Mouse (Mus musculus): ENCODE measurements at regions not wholly inside any gene's neighbourhood (a gene's known extent, or its start where the extent isn't known, plus 50 kb on each side); places are given as distances from the start of the nearest gene placed in this dataset.

DNA sequence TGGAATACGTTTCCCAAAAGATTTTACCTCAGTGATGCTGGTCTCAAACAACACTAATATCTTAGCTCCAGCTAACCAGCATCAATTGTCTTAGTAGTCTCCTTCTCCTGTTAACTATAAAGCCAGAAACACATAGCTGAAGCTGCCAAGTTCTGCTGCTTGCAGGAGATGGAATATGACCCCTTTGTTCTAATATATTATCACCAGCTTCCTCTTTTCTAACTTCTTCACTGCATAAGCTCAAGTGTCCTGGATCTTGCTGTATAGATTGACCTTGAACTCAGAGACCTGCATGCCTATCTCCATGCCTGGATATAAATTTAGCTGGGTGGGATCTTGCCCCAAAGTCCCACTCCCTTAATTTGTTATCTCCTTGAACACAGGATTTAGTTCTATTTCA is 94.8 kb downstream of the Rbm46 start:
- intact Hi-C loops (cut with DNase I; ENCODE audit: low total_unique reads): no loop called here
- DNase-seq: no peak

DNA sequence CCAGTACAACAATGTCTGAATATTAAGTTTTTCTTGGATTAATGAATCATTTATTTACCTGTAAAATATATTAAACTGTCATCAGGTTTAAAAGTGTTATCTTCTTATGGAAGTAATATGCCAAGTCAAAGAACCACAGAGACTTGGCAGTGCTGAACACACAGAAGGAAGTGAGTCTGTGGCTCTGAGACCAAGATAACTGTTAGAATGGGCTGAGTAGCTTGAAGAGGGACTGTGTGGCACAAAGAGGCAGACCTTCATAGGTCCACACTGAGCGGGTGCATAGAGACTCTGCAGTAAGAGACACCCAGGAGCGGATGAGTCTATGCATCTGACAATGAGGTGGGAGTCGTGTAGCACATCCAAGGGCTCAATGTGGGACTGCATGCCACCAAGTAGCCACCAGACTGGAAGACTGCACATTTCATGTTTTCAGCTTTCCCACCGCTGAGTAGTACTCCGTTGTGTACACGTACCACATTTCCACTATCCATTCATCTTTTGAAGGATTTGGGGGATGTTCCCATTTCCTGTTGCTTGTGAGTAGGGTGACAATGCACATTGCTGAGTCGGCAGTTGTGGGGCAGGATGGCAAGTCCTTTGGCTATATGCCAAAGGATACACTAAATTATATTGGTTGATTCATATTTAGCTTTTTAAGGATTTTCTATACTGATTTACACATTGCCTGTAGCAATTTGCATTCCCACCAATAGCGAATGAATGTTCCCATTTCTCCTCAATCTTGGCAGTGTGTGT is 105.6 kb downstream of the Rbm46 start:
- intact Hi-C loops (cut with DNase I; ENCODE audit: low total_unique reads): no loop called here

GRCm38 (mm10) chr3:82767484-82767883 is 108.8 kb downstream of the Rbm46 start:
- no peak for DNase-seq
- intact Hi-C loops (cut with DNase I; ENCODE audit: low total_unique reads): no loop called here

More for the DNA sequence above, 105.6 kb downstream of the Rbm46 start:
- no peak for DNase-seq

- intact Hi-C loops (cut with DNase I; ENCODE audit: low total_unique reads): no loop called here
- DNase-seq: no peak
Measured at GRCm38 (mm10) chr3:82759946-82760345, 116.3 kb downstream of the Rbm46 start.

DNA sequence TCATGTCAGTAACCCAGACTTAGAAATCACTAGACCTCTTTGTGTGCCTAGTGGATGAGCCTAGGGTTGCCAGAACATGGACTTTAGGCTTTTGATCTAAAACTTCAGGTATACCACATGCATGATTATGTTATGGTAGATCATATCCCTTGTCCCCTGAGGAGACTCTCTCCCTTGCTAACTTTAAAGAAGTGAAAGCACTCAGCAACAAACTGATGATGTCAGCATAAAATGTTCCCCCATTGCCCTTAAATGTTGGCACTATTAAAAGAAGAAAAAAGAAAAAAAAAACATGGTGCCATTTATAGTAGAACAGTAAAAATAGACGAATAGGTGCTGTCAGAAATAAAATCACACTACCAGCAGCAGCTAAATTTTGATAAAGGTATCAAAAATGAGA is 117.3 kb downstream of the Rbm46 start:
- DNase-seq: no peak
- intact Hi-C loops (cut with DNase I; ENCODE audit: low total_unique reads): no loop called here

- DNase-seq: peak; percentile 24
Measured at GRCm38 (mm10) chr3:82725546-82725945, 150.7 kb downstream of the Rbm46 start.

DNA sequence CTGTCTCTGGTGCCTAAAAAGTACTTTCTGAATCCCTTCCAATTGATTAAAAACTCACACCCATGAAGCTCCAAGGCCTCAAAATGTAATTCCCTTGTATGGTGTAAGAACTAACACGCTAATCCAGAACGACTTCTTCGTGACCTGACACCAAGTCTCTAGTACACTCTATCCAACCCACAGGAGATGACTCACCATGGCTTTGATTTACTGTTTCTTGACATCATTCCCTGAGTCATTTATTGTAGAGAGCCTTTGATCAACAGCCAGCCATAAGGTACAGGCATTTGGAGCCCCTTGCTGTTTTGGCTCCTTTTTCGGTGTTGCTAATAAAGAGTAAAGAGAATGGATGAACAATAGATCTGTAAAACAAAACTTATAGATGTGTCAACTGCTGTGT is 159.7 kb upstream of the Npy2r start:
- intact Hi-C loops (cut with DNase I; ENCODE audit: low total_unique reads): no loop called here

More at GRCm38 (mm10) chr3:82725546-82725945, 150.7 kb downstream of the Rbm46 start:
- intact Hi-C loops (cut with DNase I; ENCODE audit: low total_unique reads): no loop called here

GRCm38 (mm10) chr3:82692131-82692530 is 144.2 kb upstream of the Npy2r start:
- DNase-seq: no peak
- intact Hi-C loops (cut with DNase I; ENCODE audit: low total_unique reads): no loop called here

More for the DNA sequence above, 159.7 kb upstream of the Npy2r start:
- DNase-seq: no peak

GRCm38 (mm10) chr3:82656159-82656874 is 108.4 kb upstream of the Npy2r start:
- DNase-seq: no peak
- intact Hi-C loops (cut with DNase I; ENCODE audit: low total_unique reads): no loop called here

DNA sequence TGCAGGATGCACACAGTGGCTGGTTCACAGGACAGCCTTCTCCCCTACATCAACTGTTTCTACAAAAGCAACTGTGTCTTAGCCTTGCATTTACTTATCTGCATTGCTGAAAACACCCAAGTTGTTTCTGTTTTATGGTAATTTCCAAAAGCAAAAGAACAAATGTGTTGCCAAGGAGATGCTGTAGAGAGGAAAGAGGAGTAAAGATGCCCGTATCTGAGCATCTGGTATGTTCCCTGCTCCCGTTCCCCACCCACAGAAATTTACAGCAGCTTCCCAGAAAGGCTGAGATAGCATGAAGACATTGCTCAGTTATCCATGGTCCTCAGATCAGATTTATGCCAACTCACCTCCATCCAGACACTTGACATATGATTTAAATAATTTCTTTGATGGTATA is 104.5 kb upstream of the Npy2r start:
- DNase-seq: no peak
- intact Hi-C loops (cut with DNase I; ENCODE audit: low total_unique reads): no loop called here

DNA sequence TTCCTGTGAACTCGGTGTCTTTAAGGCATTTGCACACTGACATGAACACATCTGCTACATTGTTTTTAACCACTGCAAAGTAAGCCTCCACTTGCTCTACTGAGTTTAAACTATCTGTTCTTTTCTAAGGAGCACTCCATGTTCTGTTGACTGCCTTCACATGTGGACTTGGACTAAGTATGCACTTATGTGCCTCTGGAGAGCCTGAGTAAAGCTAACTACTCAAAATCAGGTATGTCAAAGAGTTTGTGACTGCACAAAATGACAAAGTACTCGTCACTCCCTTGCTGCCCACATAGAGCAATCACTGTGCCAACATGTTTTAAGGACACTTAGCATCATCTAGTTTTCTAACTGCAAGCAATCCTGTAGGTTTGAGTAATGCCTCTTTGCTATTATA is 92.2 kb upstream of the Npy2r start:
- intact Hi-C loops (cut with DNase I; ENCODE audit: low total_unique reads): no loop called here
- DNase-seq: no peak

GRCm38 (mm10) chr3:82636666-82637065 is 88.8 kb upstream of the Npy2r start:
- DNase-seq: no peak
- intact Hi-C loops (cut with DNase I; ENCODE audit: low total_unique reads): no loop called here

DNA sequence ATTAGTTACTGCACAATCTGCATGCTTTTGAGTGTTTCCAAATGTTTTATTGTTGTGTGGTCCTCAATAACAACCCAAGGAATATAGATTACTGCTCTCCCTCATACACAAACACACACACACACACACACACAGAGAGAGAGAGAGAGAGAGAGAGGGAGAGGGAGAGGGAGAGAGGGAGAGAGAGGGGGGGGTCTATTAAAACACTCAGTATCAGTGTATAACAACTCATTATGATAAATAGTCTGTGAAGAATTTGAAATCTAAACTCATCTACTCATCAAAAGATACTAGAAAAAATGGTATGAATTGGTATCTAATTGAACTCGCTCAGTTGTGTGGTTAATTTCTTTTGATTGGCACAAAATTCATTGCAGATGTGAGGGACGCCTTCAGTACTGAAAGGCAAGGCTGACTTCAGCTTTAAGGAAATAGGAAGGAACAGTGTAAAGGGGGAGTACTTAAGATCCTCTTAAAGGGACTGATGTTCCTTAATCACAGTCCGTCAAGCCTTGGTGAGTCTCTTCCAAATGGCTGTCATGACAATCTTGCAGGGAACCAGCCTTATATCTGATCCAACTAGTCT is 72.6 kb upstream of the Npy2r start:
- intact Hi-C loops (cut with DNase I; ENCODE audit: low total_unique reads): no loop called here
- DNase-seq: no peak

DNA sequence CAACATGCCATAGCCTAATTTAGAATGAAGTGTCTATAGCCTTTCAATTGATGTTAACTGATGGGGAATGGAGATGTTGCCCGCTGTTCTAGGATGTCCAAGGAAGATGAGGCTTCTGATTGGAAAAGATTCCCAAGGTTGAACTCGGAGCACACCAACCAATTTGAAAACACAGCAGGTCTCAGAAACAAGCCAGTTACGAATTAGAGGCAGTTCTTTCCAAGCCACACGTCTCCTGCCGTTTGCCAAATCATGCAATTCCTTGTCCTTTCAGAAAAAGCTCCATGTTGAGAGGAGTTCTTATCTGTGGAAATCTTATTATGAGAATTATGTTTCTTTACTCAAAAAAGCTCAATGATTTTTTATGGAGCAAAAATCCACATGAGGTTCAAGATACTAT is 71.5 kb upstream of the Npy2r start:
- intact Hi-C loops (cut with DNase I; ENCODE audit: low total_unique reads): no loop called here
- no peak for DNase-seq

DNA sequence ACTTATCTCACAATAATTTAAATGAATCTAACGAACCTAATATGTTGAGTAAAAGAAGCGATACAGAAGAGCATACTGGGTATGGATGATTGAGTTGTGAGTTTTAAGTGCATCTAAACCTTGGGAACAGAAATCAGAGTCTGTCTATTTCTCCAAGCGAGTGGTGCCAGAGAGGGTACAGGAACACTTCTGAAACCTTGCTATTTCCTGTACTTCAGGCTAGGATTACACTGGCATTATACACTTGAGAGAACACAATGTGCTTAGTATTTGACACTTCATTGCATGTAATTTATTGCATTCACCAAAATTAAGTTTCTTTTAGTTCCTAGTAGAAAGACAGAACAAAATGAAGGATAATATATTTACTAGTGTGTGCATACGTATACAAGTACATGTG is 54.0 kb upstream of the Npy2r start:
- intact Hi-C loops (cut with DNase I; ENCODE audit: low total_unique reads): no loop called here

DNA sequence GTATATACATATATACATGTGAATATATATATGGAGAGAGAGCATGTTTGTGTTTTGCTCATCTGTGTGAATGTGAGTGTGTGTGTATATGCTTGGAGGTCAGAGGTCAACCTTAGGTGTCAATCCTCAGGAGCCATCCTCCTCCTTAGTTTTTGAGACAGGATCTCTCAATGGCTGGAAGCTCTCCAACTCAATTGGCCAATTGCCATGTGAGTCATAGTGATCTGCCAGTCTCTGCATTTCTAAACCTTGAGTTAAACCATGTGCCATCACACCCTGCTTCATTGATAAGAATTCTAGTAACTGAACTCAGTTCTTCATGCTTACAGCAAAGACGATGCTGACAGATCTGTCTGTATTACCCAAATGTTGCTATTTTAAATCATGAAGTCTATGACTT is 50.8 kb upstream of the Npy2r start:
- DNase-seq: no peak
- intact Hi-C loops (cut with DNase I; ENCODE audit: low total_unique reads): no loop called here

More for the DNA sequence above, 54.0 kb upstream of the Npy2r start:
- no peak for DNase-seq

Data from gastrocnemius, postnatal 14 days (tissue).